Mouse (Mus musculus): ENCODE data around the gene Sh3d19.
"Not testable (repeated sequence)": the region's sequence is repeated elsewhere in the genome, so short reads cannot be mapped to it uniquely, and the experiment has no call there.

Gene Sh3d19

DNA sequence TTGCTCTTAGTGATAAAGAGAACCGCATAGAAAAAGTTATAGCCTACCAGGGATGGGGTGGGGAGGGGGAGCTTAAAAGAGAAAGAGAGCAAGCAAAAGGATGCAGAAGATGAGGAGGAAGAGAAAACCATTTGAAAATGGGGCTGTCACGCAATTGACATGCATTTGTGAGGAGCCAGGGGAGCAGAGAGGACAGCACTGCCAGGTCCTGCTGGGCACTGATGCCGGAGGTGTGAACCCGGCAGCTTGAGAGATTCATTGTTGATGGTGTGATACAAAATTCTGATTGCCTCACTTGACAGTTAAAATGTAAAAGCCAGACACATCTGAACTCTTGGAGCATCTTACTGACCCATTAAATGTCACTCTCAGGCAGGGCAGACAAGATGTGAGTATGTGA lies 3.5 kb downstream of the Sh3d19 start:
- in situ Hi-C loops (cut with MboI, MseI): no loop called here

DNA sequence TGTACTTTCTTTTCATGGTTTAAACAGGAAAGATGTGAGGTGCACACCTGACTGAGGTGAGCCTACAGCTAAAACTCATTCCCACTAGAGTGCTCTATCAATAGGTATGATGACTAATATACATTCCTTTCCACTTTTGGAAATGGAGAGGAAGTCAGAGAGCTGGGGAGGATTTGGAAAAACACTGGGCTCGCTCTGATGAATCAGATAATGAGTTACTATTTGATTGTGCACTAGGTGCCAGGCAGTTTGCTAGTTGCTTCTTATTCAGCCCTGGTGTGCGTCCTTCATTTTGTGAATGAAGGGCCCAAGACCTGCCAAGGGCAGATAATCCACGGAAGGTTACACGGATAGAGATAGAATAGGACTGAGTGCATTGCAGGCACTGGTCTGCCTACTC lies 9.1 kb downstream of the Sh3d19 start:
- in situ Hi-C loops (cut with MboI, MseI): no loop called here

DNA sequence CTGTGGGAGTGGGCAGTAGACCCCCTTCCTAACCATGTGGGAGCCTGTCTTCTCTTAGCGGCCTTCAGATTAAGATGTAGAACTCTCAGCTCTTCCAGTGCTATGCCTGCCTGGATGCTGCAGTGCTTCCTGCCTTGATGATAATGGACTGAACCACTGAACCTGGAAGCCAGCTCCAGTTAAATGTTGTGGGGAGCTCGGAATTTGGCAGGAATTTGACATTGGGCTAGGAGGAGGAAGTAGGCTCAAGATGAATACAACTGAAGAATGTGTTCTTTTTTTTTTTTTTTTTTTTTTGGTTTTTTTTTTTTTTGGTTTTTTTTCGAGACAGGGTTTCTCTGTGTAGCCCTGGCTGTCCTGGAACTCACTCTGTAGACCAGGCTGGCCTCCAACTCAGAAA lies 10.9 kb downstream of the Sh3d19 start:
- in situ Hi-C loops (cut with MboI, MseI): not testable (repeated sequence)

DNA sequence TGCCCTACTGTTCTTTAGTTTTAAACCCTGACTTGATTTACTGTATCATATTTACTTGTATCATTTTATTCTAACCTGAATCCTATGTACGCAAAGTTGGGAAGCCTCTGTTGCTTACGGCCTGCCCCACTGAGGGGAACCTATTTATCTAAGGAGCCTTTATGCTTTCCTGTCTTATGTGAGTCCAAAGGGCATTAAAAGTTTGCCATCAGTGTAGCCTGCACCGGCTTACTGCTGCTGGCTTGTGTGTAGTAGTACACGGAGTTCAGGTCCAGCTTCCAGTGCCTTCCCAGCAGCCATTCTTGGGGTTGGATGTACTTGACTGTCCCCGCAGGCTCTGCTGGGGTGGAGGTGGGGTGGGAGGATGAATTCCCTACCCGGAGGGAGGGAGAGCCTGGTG lies 13.6 kb downstream of the Sh3d19 start:
- in situ Hi-C loops (cut with MboI, MseI): no loop called here

DNA sequence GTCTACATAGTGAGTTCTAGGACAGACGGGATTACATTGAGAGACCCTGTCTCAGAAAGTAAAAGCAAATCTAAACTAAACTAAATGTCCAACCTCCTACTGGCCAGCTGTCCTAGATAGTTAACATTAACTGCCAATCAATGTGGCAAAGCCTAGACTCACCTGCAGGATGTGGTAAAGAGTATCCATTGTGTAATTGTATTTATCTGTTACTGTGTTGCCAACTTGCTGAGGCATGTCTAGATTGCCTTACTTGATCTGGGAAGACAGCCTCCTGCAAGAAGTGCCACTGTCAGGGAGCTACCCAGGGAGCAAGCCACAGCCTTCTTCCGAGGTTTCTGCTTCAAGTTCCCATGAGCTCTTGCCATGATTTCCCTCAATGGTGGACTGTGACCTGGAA lies 16.3 kb downstream of the Sh3d19 start:
- in situ Hi-C loops (cut with MboI, MseI): no loop called here

DNA sequence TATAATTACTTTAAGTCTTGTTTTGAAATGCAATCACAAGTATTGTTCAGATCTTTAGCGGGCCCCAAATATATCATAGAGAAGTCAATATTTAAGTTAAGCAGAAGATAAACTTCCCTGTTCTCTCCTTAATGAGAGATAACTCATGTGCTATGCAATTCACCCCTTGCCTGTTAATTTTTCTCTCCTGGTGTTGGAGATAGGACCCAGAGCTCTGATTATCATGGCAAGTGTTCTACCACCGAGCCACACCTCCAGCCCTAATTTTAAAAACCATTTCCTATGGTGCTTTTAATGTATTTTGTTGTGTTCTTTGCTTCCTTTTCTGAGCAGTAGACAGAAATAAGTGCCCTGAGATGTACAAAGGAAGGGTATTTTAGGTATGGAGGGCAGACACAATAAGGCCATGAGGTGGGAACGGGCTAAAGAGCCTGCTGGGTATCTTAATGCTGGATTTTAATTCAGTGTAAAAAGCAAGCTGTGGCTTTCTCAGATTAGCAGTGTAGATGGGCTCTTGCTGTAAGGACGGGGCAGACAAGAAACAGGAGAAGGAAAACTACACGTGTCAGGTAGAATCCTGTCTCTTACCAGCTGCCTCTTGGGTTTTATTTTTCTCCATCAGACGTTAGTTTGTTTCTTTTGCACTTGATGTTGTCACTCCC lies 20.4 kb downstream of the Sh3d19 start:
- in situ Hi-C loops (cut with MboI, MseI): no loop called here

DNA sequence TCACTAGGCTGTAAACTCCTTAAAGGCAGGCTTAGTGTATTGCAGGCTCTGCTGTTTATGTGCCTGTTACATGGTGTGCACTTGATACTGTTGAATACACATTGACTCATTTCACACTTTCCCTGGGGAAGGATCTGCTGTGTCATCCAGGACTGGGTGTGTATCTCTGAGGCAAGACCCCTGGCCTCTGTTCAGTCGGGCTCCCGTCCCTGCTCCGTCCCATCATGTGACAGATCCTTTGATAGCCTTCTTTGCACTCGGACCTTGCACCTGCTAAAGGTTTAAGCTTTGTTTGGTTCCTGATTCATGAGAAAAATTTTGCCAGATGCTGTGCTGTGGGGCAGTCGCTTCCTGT lies 20.9 kb downstream of the Sh3d19 start:
- in situ Hi-C loops (cut with MboI, MseI): no loop called here

DNA sequence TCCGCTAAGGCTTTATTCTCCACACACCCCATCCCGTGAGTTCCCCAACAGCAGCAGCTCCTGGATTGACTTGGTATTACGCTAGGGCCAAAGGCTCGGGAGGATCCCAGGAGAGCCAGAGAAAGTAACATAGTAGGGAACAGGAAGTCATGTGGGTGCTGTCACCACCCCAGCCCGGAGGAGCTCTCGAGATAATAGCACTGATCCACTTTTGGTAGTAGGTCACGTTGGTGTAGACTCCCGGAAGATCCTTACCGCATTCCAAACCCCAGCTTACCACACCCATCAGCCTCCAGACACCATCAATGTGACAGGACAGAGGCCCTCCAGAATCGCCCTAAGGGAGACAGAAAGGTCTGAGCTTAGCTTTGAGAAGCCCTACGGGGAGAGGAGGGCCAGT lies 22.8 kb downstream of the Sh3d19 start:
- in situ Hi-C loops (cut with MboI, MseI): no loop called here

DNA sequence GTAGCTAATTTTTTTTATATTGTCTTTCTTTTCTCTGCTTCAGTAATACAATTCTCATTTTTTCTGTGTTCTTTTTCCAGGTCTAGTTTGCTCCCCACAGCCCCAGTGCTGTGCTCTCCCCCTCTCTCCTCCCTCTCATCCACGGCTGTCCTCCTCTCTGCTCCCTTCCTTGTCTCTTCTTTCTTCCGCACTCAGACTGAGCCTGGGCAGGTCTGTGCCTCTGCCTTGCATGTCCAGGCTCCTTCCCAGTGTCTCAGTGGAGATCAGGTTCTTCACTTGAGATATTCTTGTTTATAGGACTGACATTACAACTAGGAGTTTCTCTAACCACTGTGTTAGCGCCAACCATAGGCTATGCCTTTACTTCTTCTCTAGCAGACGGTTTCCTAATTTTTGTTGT lies 23.7 kb downstream of the Sh3d19 start:
- in situ Hi-C loops (cut with MboI, MseI): no loop called here

DNA sequence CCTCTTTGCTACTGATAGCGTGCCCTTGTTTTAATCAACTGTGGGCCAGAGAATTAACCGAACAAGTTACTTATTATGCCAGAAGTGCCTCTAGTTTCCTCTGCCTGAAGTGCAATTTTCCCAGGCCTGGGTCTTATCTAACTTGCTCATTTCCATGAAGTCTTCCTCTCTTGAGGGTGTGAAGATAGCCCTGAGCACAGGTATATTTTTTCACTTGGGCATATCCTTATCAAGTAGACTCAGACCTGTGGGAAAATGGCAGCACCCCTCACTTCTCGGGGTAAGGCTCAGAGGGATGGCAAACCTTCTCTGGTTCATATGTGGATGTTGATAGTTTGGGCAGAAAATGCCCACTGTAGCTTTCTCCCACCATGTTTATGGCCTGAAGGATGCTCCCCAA lies 30.4 kb downstream of the Sh3d19 start:
- in situ Hi-C loops (cut with MboI, MseI): no loop called here

DNA sequence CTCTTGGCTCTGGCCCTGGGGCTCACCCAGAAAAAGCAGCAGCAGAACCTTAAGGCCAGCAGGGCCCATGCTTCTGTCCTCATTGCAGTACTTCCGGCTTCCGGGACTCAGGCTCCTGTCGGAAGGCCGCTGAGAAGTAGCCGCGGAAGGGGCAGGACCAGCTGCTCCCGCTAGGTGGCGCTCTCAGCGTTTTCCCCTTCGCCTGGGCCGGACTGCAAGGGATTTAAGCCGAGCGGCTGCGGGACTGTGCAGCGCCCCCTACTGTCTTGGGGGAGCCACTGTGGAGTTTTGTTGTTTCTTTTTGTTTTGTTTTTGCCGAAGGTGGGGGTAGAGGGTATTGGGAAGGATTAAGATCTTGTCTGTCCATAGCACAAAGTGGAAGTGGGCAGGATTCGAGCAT lies 31.5 kb downstream of the Sh3d19 start, which contains the start of gene Prss48:
Gene Prss48 (minus strand): TSS at position 69 of the 400 bp plus-strand sequence.
- in situ Hi-C loops (cut with MboI, MseI): no loop called here

DNA sequence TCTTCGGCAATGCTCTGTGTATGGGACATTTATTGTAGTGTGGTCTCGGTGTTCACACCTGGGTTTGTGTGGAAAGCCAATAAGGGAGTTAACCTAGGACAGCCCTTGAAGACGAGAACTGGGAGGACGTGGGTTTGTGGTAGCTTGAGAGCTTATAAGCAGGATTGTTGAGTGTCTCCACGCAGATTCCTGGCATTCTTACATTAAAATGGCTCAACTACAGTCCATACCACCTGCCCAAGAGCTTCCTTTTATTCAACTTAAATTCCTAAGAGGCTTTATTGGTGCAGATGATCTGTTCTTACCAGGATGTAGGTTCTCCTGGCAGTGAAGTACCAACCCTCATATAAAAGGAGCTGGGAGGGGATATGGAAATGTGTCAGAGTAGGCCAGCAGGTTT lies 32.0 kb downstream of the Sh3d19 start:
- in situ Hi-C loops (cut with MboI, MseI): no loop called here

DNA sequence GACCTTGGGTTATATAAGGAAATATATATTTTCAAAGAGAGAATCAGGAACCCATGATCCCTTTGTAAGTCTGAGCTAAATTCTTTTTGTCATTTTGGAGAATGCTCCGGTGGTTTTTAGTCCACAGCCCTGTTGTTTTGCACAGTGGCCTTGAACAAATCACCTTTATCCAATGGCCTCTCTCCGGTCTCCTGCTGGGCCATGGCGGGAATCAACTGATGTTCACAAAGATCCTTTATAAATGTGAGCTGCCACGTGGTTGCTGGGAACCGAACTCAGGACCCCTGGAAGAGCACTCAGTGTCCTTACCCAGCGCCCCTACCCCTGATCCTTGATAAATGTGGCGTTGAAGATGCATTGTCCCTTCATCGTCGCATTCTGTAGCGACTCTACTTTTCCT lies 33.8 kb downstream of the Sh3d19 start:
- in situ Hi-C loops (cut with MboI, MseI): no loop called here

DNA sequence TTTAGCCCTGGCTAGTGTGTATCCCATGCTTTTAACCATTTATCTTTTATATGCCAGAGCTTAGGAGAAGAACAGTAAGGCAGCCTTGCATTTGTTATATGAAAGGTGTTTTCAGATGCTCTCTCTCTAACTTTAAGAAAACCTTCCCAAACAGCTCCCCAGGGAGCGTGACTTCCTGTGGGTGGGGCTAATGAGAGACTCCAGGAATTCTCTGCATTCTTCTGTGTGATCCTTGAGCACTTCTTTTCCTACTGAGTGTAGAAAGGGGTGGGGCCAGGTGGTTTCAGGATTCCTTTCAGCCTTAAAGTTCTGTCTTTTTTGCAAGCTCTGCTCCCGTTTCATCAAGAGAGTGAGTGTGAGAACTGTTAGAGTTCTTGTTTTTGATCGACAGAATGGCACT lies 39.7 kb downstream of the Sh3d19 start:
- in situ Hi-C loops (cut with MboI, MseI): no loop called here

DNA sequence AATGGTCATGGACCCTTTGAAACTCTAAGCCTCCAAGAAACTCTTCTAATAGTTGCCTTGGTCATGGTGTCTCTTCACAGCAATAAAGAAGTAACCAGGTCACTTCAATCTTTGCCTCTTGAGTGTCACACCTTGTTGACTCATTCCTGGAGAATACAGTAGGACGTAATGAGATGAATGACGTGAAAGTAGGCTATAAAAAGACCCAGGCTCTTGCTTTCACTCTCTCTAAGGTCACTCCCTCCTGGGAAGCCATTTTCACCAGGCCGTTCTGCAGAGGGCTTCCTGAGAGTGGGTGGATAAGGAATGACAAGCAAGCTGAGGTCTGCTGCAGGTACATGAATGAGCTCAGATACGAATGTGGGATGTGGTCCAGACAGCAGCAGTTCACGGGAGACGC lies 40.5 kb downstream of the Sh3d19 start:
- in situ Hi-C loops (cut with MboI, MseI): no loop called here

DNA sequence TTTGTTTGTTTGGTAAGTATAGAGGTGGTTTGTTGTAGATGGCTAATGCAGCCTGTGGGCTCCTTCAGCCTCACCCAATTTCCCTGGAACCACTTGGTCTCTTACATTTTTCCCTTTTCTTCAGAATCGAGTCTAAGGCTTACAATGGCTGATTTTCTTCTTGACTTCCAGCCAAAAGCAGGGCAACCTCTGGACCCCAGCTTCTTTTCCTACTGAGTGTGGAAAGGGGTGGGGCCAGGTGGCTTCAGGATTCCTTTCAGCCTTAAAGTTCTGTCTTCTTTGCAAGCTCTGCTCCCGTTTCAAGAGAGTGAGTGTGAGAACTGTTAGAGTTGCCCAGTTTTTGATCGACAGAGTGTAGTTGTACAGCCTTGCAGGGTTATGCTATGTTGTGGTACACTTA lies 40.9 kb downstream of the Sh3d19 start:
- in situ Hi-C loops (cut with MboI, MseI): no loop called here

DNA sequence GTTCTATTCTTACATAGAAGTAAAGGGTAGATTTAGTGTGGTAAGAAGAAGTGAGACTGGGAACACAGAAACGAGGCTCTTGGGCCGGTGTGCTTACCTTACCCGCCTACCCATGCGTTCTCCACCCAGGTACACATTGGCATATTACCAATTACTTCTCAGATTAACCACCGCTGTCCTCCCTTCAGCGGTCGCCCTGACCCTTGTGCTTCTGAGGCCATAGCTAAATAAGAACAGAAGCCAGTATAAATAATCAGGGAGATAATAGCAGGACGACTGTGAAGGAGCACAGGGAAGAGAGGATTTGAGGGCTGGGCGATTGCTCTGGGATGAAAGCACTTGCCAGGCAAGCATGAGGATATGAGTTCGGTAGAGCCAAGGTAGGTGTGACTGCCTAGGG lies 42.9 kb downstream of the Sh3d19 start:
- in situ Hi-C loops (cut with MboI, MseI): no loop called here

DNA sequence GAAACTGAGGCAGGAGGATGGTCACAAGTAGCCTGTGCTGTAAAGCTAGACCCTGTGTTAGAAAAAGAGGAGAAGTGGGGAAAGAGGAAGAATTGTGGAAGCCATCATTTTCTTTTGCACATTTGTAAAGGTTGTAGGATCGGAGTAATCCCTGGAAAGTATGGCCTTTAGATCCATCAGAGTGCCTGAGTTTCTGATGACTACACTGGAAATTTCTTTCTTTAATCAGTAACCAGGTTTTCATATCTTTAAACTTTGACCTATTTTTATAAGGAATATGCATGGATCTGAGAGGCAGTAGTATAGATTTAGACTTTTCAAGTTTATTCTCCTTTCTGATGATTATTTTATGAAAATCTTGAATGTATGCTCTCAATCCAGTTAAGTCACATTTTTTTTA lies 46.1 kb downstream of the Sh3d19 start:
- in situ Hi-C loops (cut with MboI, MseI): no loop called here

DNA sequence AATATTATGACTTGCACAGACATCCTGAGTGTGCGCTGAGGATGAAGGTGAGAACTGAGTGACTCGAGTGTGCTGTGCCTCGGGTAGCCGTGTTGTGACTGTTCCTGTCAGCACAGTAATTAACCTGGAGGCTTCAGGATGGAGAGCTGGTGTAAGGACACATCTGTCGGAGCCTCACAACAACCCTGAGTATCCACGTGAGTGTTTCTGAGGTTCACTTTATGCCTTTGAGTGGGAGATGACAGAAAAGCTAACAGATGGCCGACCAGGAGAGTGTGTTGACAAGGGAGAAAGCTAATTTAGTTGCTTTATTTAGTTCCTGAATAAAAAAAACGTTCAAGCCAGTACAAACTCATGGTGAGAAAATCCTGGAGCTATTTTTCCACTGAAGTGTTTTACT lies 46.6 kb downstream of the Sh3d19 start:
- in situ Hi-C loops (cut with MboI, MseI): no loop called here

DNA sequence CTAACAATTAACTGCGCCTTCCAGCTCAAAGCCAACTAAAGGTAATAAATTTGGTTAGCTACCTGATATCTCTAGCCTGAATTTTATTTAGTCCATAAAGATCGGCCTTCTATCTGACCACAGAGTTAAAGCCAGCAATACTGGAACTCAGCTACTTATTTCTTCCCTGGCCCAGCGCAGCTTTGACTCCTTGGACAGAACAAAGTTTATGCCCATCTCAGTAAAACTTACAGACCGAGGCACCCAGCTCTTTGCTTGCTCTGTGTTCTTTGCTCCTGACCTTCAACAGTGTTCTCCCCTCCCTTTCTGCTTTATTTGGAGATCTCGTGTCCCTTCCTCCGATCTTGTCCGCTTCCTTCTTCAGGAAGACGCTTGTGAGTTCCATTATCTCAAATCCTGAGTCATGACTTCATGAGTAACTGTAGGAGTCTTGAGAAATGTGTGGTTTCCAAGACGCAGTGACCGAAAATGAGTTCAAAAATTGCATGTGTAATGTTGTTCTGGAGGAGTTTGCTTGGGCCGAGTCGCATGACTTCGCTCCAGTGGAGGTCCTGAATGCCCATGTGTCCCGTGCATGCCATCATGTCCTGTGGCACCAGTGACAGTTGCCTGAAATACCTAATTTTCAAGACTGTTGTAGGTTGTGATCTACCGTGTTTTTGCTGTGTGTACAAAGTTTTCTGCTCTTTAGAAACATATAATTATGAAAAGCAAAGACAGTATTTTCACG lies 50.2 kb downstream of the Sh3d19 start:
- in situ Hi-C loops (cut with MboI, MseI): no loop called here

DNA sequence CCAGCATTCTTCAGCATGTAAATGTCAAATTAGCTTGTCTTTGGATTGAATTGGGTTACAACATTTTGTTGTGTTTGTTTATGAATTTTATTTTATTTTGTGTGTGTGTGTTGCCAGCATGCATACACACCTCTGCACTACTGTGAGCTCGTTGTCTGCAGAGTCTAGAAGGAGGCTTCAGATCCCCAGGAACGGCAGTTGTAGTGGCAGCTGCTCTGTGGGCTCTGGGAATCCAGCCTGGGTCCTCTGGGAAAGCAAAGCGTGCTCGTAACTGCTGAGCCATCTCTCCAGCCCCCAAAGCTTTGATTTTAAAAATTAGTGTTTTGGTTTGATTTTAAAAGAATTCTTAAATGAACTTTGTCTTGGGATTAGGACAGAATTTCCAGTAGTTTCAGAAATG lies 50.7 kb downstream of the Sh3d19 start:
- in situ Hi-C loops (cut with MboI, MseI): no loop called here

DNA sequence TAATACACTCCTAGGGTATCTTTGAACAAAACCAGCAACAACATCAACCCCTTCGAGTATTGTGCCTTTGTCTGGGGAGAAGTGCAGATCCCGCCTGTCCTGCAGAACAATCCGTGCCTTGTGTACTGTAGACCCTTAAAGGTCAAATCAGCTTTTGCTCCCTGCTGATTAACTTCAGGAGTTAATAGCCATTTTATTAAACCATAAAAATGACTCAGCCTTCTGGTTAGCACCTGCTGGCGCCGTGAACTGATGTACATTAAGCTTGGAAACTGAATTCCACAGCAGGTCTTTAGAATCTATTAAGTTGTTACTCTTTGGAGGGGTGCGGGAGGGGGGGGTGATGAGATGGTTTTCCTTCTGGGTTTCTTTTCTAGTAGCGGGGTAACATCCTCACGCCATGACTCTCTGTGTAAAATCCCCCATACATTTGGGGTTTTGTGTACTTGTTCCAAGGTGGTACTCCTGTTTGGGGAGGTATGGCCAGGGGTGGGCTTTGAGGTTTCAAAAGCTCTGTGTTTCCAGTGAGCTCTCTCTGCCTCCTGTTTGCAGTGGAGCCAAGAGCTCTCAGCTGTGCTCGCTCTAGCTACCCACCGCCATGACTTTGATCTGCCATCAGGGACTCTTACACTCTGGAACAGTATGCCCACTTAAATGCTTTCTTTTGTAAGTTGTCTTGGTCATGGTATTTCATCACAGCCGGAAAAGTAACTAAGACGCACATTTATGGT lies 53.3 kb downstream of the Sh3d19 start:
- in situ Hi-C loops (cut with MboI, MseI): no loop called here
